Mouse (Mus musculus) intestine, embryonic 14.5 days (tissue): ENCODE data around the gene Olfr986. TPM values are rescaled to one million over a fixed set of nuclear protein-coding genes. Genes with fewer than 3 reads are reported as not detected.

Experiments used
- ATAC-seq: fragments of 200-750 bp; cut with Nextera tagmentation; replicated peaks from 2 replicates; pipeline ENCODE4 v1.8.0; 2017; ENCODE audit warnings: low read depth, moderate number of reproducible peaks, moderate TSS enrichment, moderate library complexity; ENCODE audit not compliant: low FRiP score, low TSS enrichment
- DNase-seq: peaks from one replicate; pipeline ENCODE4 v3.0.0-alpha.2; 2018; ENCODE audit warnings: low spot score
- H3K27ac ChIP-seq: fragments of 300-500 bp; sonication (generic); 2 replicates; pipeline ENCODE4 v1.5.1; 2014; ENCODE audit warnings: low read depth, mild to moderate bottlenecking, control low read depth
- H3K27me3 ChIP-seq: fragments of 300-500 bp; sonication (generic); replicated peaks from 2 replicates; pipeline ENCODE4 v1.6.1; 2014; ENCODE audit warnings: low read length, control low read depth; ENCODE audit not compliant: control insufficient read depth, insufficient read depth
- H3K36me3 ChIP-seq: fragments of 300-500 bp; sonication (generic); 2 replicates; pipeline ENCODE4 v1.6.1; 2014; ENCODE audit warnings: low read length, control low read depth; ENCODE audit not compliant: control insufficient read depth, insufficient read depth
- H3K4me1 ChIP-seq: fragments of 300-500 bp; sonication (generic); replicated peaks from 2 replicates; pipeline ENCODE4 v1.6.1; 2014; ENCODE audit warnings: low read length, control low read depth, mixed read lengths; ENCODE audit not compliant: control insufficient read depth, insufficient read depth
- H3K4me2 ChIP-seq: fragments of 300-500 bp; sonication (generic); 2 replicates; pipeline ENCODE4 v1.6.1; 2014; ENCODE audit warnings: low read length
- H3K4me3 ChIP-seq: fragments of 300-500 bp; sonication (generic); 2 replicates; pipeline ENCODE4 v1.5.1; 2014; ENCODE audit warnings: low read depth, low read length, control low read depth, mixed read lengths
- H3K9ac ChIP-seq: fragments of 300-500 bp; sonication (generic); 2 replicates; pipeline ENCODE4 v1.6.1; 2014; ENCODE audit warnings: mild to moderate bottlenecking, low read length
- H3K9me3 ChIP-seq: fragments of 300-500 bp; sonication (generic); 2 replicates; pipeline ENCODE4 v1.6.1; 2016; ENCODE audit warnings: low read length, control low read depth; ENCODE audit not compliant: control insufficient read depth
- WGBS: fragments of 180-500 bp; shearing (Covaris S2); extraction: QIAGEN DNeasy Blood & Tissue Kit; methylation state at CpG from one replicate; pipeline ENCODE4 v1.1.7; 2014; 5-methylcytosine and 5-hydroxymethylcytosine counted together
- polyA plus RNA-seq: library from polyadenylated mRNA; unstranded; fragments of >200 nt; fragmentation: Nextera tagmentation; extraction: Ambion mirVana; gene quantifications from 2 replicates; pipeline ENCODE4 v1.2.1, GENCODE M21; 2014

Olfr986 gene
- polyA plus RNA-seq, 1 experiment from 2014 or later: not detected

DNA sequence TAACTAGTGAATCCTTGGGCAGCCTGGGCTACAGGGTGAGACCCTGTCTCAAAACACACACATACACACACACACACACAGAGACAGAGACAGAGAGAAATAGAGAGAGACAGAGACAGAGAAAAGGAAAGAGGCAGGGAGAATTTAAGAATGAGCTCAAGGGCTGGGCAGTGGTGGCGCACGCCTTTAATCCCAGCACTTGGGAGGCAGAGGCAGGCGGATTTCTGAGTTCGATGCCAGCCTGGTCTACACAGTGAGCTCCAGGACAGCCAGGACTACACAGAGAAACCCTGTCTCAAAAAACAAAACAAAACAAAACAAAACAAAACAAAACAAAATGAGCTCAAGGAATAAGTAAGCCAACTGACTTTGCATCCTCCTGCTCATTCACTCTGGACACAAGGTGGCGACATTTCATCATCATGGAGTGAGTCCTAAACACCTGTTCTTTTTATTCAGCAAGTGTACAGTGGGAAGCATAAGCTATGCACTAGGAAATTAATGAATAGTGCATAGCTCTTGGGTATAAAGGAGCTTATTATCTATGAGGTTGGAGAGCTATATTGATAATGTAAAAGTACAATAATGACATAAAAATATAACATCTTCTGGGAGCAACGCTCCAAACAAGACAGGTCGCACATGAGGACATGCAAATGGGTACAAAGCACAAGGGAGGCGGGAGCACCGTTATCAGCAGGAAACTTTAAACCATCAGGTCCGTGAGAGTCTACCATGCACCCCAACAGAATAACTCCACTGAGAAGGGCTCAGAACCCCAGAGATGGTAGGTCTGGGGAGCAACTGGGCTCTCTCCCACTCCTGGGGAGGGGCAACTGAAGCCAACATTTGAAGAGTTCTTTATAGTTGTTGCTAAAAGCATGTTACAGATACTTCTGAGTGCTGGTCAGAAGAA lies 47.4 kb downstream of the Olfr986 start:
- H3K27me3 ChIP-seq: no peaks in the 10 kb centered on the region
- no peak overlapping the region for H3K4me2 ChIP-seq
- H3K4me1 ChIP-seq: no peaks in the 10 kb centered on the region
- H3K4me3 ChIP-seq: no peak overlapping the region
- H3K27ac ChIP-seq: no peak overlapping the region
- no peaks in the 10 kb centered on the region for H3K9me3 ChIP-seq
- DNase-seq: peak; percentile 67
- no peak overlapping the region for H3K9ac ChIP-seq
- 70% methylated on average over 10 of the region's 10 CpGs for WGBS
- ATAC-seq: peak; percentile 58; the same call in 1 of the 2 replicates
- H3K36me3 ChIP-seq: no peaks in the 10 kb centered on the region

DNA sequence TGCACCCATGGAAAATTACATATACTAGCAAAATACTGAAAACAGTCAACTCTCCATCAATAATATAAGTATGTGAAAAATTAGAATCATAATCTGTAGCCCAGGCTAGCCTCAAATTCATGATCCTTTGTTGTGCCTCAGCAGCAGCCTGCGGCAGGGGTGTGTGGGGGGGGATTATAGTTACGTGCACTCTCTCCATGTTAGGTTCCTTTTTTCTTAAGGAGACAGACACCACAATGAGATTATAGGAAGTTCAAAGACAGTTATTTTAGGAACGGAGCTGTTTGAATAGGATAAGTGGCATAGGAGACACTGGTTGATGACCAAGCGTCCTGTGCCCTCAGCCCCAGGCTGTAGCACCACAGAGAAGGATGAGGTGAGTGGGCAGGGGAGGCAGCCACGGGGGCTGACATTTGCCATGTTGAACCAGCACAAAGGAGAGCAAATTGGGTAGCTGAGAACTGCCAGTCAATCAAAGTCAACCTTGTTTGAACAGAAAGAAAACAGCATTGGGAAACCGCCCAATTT lies 48.1 kb downstream of the Olfr986 start:
- 68% methylated on average over 6 of the region's 6 CpGs for WGBS
- H3K9me3 ChIP-seq: no peaks in the 10 kb centered on the region
- ATAC-seq: no peak

DNA sequence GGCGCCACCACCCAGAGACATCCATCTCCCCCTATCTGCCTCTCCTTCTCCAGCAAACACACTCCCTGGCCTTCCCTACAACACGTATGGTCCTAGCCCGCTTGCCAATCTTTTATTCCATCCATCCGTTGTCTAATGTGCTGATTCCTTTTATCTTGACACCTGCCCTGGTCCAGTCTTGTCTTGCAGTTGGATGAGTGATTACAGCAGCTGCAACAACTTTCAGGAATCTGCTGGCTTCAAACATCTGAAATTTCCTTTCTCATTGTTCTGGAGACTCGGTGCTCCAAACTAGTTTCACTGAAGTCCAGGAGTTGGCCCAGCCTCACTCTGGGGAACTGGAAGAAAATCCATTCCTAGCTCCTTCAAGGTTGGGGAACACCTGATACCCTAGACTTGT lies 48.8 kb downstream of the Olfr986 start:
- Histone ChIP-seq H3K4me3 (no peak overlapping the region), H3K27me3 (no peaks in the 10 kb centered on the region), H3K9me3 (no peaks in the 10 kb centered on the region), H3K27ac (no peak overlapping the region), H3K4me2 (no peak overlapping the region), H3K4me1 (no peaks in the 10 kb centered on the region), H3K36me3 (no peaks in the 10 kb centered on the region), H3K9ac (no peak overlapping the region)
- DNase-seq (no peak), ATAC-seq (no peak)
- 75% methylated on average over 5 of the region's 5 CpGs for WGBS

More for the DNA sequence above, 48.1 kb downstream of the Olfr986 start:
- H3K4me2 ChIP-seq: no peak overlapping the region
- H3K27ac ChIP-seq: no peak overlapping the region
- no peak overlapping the region for H3K9ac ChIP-seq
- DNase-seq: no peak
- H3K36me3 ChIP-seq: no peaks in the 10 kb centered on the region
- no peaks in the 10 kb centered on the region for H3K4me1 ChIP-seq
- no peaks in the 10 kb centered on the region for H3K27me3 ChIP-seq
- no peak overlapping the region for H3K4me3 ChIP-seq

DNA sequence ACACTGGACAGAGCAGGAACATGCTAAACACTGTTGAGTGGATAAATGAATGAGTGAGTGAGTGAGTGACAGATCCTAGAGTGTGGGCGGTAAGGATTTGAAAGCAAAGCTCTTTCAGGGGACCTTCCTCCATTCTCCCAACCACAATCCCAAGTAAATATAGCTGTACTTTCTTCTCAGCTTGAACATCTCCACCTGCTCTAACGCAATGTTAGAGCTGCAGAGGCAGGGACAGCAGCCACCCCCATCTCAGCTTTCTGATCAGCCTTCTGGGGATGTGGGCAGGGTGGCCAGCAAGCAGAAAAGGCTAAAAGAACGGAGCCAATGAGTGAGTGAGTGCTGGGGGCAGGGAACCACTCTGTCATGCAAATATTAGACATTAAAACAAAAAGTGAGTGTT lies 50.3 kb downstream of the Olfr986 start:
- Histone ChIP-seq H3K9me3 (no peaks in the 10 kb centered on the region), H3K4me3 (no peak overlapping the region)
- no peak for DNase-seq

GRCm38 (mm10) chr9:40234233-40235072 lies 53.7 kb downstream of the Olfr986 start:
- WGBS: 64% methylated on average over 10 of the region's 10 CpGs
- H3K4me3 ChIP-seq: no peak overlapping the region
- H3K4me2 ChIP-seq: no peak overlapping the region
- H3K9me3 ChIP-seq: no peaks in the 10 kb centered on the region
- no peaks in the 10 kb centered on the region for H3K36me3 ChIP-seq
- DNase-seq: no peak
- H3K9ac ChIP-seq: no peak overlapping the region
- no peak overlapping the region for H3K27ac ChIP-seq
- H3K4me1 ChIP-seq: no peaks in the 10 kb centered on the region
- H3K27me3 ChIP-seq: no peaks in the 10 kb centered on the region
- peak; percentile 58; the same call in 1 of the 2 replicates for ATAC-seq

More for the DNA sequence above, 50.3 kb downstream of the Olfr986 start:
- Histone ChIP-seq H3K36me3 (no peaks in the 10 kb centered on the region), H3K4me1 (no peaks in the 10 kb centered on the region), H3K4me2 (no peak overlapping the region), H3K9ac (no peak overlapping the region), H3K27ac (no peak overlapping the region), H3K27me3 (no peaks in the 10 kb centered on the region)
- no peak for ATAC-seq
- 87% methylated on average over 3 of the region's 3 CpGs for WGBS

DNA sequence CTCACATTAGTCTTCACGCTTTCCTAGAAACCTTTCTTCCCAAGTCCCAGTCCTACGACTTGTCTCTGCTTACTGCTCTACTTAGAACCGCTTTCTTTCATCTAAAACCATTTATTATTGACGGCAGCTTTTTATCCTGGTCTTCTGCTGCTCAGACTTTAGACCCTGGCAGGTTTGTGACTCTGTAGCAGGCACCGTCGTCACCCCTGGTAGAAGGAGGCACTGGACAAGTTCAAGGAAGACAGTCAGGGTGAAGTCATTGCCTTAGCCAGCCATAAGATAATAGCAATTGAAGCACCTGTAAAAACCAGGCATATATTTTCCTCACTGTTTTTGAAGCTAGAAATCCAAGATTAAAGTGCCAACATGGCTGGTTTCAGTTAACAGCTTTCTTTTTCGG lies 54.5 kb downstream of the Olfr986 start:
- no peaks in the 10 kb centered on the region for H3K36me3 ChIP-seq
- WGBS: 83% methylated on average over 7 of the region's 7 CpGs
- no peak overlapping the region for H3K4me2 ChIP-seq
- H3K9me3 ChIP-seq: no peaks in the 10 kb centered on the region
- no peak overlapping the region for H3K27ac ChIP-seq
- DNase-seq: no peak
- H3K27me3 ChIP-seq: peaks cover 4% of the 10 kb centered on the region; the same call in 1 of the 2 replicates
- no peak for ATAC-seq
- no peak overlapping the region for H3K4me3 ChIP-seq
- no peaks in the 10 kb centered on the region for H3K4me1 ChIP-seq
- no peak overlapping the region for H3K9ac ChIP-seq

Other genes with a start within 250 kb of the Olfr986 start
- not detected in 2 replicates for gene Olfr974, start 243.4 kb upstream of the Olfr986 start, polyA plus RNA-seq
- gene Olfr975, start 228.9 kb upstream of the Olfr986 start, polyA plus RNA-seq: not detected in 2 replicates
- gene Olfr976, start 219.8 kb upstream of the Olfr986 start, polyA plus RNA-seq: not detected in 2 replicates
- not detected in 2 replicates for gene Olfr978, start 188.8 kb upstream of the Olfr986 start, polyA plus RNA-seq
- not detected in 2 replicates for gene Olfr979, start 177.5 kb upstream of the Olfr986 start, polyA plus RNA-seq
- gene Olfr980, start 171.3 kb upstream of the Olfr986 start, polyA plus RNA-seq: not detected in 2 replicates
- not detected in 2 replicates for gene Olfr981, start 159.5 kb upstream of the Olfr986 start, polyA plus RNA-seq
- not detected in 2 replicates for gene Olfr982, start 107.1 kb upstream of the Olfr986 start, polyA plus RNA-seq
- gene Olfr983, start 87.3 kb upstream of the Olfr986 start, polyA plus RNA-seq: not detected in 2 replicates
- not detected in 2 replicates for gene Olfr984, start 66.7 kb upstream of the Olfr986 start, polyA plus RNA-seq
- gene Olfr985, start 50.7 kb upstream of the Olfr986 start, polyA plus RNA-seq: not detected in 2 replicates
- gene Tmem225, start 32.8 kb upstream of the Olfr986 start, polyA plus RNA-seq: not detected in 2 replicates
- gene Zfp202, start 11.4 kb downstream of the Olfr986 start, polyA plus RNA-seq: 5.0 and 5.4 TPM in 2 replicates
- 6.9 and 9.1 TPM in 2 replicates for gene Scn3b, start 88.3 kb downstream of the Olfr986 start, polyA plus RNA-seq